Mouse (Mus musculus): Measurements from ENCODE around the gene Zfp324. TPM values are rescaled to one million over a fixed set of nuclear protein-coding genes. Genes with fewer than 3 reads are reported as not detected.

The Zfp324 gene
- polyA plus RNA-seq, 1 experiment from 2014 or later: 8.0 TPM

DNA sequence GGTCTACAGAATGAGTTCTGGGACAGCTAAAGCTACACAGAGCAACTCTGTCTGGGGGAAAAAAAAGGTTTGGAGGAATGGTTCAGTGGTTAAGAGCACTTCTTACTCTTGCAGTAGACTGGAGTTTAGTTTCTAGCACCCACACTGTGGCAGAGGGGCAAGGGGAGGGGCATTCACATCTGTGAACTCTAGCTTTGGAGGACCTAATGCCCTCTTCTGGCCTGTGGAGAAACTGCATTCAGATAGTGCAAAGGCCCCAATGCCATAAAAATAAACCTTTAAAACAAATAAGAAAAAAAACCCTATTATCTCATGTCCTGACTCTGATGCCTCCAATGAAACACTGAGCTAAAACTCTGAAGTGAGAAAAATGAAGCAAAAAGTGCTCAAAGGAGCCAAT lies 22.1 kb upstream of the Zfp324 start:
- TF ChIP-seq CTCF (IDR thresholded peaks at IDR 0.05; ENCODE audit: low read depth): peak; percentile 57
- H3K9ac ChIP-seq (ENCODE audit: low read depth, low read length): no peak overlapping the region
- ATAC-seq (replicated peaks; ENCODE audit: low FRiP score, low read depth): no peak
- no peak overlapping the region for H3K4me2 ChIP-seq (ENCODE audit: low read length)
- H3K27me3 ChIP-seq (ENCODE audit: insufficient read depth, low read length): no peaks in the 10 kb centered on the region
- H3K36me3 ChIP-seq (ENCODE audit: insufficient read depth, low read length): no peaks in the 10 kb centered on the region
- H3K4me1 ChIP-seq (replicated peaks; ENCODE audit: insufficient read depth, low read length): no peaks in the 10 kb centered on the region
- no peak overlapping the region for H3K4me3 ChIP-seq (replicated peaks; ENCODE audit: low read depth, low read length)
- DNase-seq (ENCODE audit: low spot score): peak; percentile 13
- H3K27ac ChIP-seq: no peak overlapping the region
- no peaks in the 10 kb centered on the region for H3K9me3 ChIP-seq (replicated peaks; ENCODE audit: low read length)

DNA sequence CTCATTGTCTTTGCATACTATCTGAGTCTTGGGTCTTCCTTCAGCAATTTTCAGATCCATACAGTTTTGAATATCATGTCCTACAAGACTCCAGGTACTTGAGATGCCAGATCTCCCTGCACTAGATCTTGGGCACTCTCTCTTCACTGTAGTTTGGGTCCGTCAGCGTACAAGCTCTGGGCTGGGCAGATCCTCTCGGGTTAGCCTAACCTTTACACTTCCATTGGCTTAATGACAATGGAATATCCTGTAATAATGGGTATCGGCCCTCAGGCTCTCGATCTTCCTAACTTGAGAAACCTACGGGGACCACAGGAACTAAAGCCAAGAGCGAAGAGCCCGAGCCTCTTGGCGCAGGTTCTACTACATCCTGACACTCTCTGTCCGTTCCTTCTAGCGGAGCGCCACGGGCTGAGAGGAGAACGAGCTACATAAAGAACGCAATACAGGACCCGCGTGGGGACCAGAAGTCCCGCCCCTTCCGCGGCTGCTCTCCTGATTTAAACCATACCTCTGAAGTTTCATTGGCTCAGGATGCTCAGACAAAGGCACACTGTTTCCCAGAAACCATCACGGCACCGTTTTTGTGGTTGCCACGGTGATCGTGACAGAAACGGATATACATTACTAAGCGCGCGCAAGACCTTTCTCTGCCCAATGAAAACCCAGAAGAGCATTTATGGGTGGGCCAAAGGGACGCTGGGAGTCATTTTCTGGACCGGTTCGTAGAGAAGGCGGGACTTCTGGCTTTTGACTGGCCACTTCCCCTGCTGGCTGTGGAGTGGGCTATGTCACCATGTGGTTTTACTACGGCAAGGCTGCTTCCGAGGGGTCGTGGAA lies 16.4 kb upstream of the Zfp324 start:
- ATAC-seq (replicated peaks; ENCODE audit: low FRiP score, low read depth) (peak; percentile 98), DNase-seq (ENCODE audit: low spot score) (peak; percentile 99)
- Histone ChIP-seq H3K27ac (peak overlapping the region; percentile 74), H3K9me3 (replicated peaks; ENCODE audit: low read length) (no peaks in the 10 kb centered on the region), H3K27me3 (ENCODE audit: insufficient read depth, low read length) (no peaks in the 10 kb centered on the region), H3K9ac (ENCODE audit: low read depth, low read length) (peak overlapping the region; percentile 60), H3K4me3 (replicated peaks; ENCODE audit: low read depth, low read length) (peak overlapping the region; percentile 42), H3K36me3 (ENCODE audit: insufficient read depth, low read length) (no peaks in the 10 kb centered on the region), H3K4me1 (replicated peaks; ENCODE audit: insufficient read depth, low read length) (no peaks in the 10 kb centered on the region), H3K4me2 (ENCODE audit: low read length) (peak overlapping the region; percentile 70)
- TF ChIP-seq CTCF (IDR thresholded peaks at IDR 0.05; ENCODE audit: low read depth): no peak
- WGBS: 6% methylated on average over 35 of the region's 35 CpGs

DNA sequence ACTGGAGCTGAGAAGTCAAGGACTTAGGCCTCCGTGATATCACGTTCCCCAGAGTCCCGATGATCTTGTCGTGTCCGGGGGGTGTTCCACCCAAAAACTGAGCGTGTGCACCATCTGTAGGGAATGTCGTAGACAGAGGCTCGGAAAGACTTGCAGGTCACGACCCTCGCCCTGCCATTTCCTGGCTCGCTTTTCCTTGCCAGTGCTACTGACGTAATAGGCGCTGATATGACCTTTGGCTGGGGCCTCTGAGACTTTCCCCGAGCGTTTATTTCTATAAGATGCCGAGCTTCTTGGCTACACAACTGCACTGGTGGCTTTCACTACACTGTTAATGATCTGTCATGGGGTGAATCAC lies 15.8 kb upstream of the Zfp324 start:
- Histone ChIP-seq H3K27ac (peak overlapping the region; percentile 69), H3K36me3 (ENCODE audit: insufficient read depth, low read length) (no peaks in the 10 kb centered on the region), H3K4me2 (ENCODE audit: low read length) (peak overlapping the region; percentile 70), H3K4me1 (replicated peaks; ENCODE audit: insufficient read depth, low read length) (no peaks in the 10 kb centered on the region), H3K27me3 (ENCODE audit: insufficient read depth, low read length) (no peaks in the 10 kb centered on the region), H3K9me3 (replicated peaks; ENCODE audit: low read length) (no peaks in the 10 kb centered on the region), H3K4me3 (replicated peaks; ENCODE audit: low read depth, low read length) (peak overlapping the region; percentile 42), H3K9ac (ENCODE audit: low read depth, low read length) (peak overlapping the region; percentile 60)
- no peak for TF ChIP-seq CTCF (IDR thresholded peaks at IDR 0.05; ENCODE audit: low read depth)
- 4% methylated on average over 16 of the region's 16 CpGs for WGBS
- no peak for DNase-seq (ENCODE audit: low spot score)
- peak; percentile 63 for ATAC-seq (replicated peaks; ENCODE audit: low FRiP score, low read depth)

DNA sequence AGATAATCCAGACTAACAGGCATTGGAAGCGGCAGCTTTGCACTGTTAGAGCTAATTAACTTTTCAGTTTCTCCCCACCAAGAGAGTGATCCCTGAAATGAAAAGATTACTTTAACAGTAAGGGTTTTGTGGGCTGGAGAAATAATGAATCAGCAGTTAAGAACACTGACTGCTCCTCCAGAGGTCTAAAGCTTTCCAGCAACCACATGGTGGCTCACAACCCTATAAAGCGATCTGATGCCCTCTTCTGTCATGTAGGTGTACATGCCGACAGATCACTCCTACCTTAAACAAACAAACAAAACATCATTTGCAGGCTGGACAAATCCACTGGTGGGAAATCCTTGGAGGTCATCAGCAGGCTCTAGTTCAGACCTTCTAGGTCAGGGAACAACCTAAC lies 10.7 kb upstream of the Zfp324 start:
- peak; percentile 14 for DNase-seq (ENCODE audit: low spot score)
- WGBS: 43% methylated on average over 3 of the region's 3 CpGs
- peak; percentile 47 for TF ChIP-seq CTCF (IDR thresholded peaks at IDR 0.05; ENCODE audit: low read depth)
- Histone ChIP-seq H3K4me1 (replicated peaks; ENCODE audit: insufficient read depth, low read length) (no peaks in the 10 kb centered on the region), H3K9me3 (replicated peaks; ENCODE audit: low read length) (no peaks in the 10 kb centered on the region), H3K36me3 (ENCODE audit: insufficient read depth, low read length) (no peaks in the 10 kb centered on the region), H3K9ac (ENCODE audit: low read depth, low read length) (no peak overlapping the region), H3K27me3 (ENCODE audit: insufficient read depth, low read length) (no peaks in the 10 kb centered on the region), H3K4me3 (replicated peaks; ENCODE audit: low read depth, low read length) (no peak overlapping the region), H3K27ac (no peak overlapping the region), H3K4me2 (ENCODE audit: low read length) (no peak overlapping the region)
- no peak; the same call in 1 of the 2 replicates for ATAC-seq (replicated peaks; ENCODE audit: low FRiP score, low read depth)

DNA sequence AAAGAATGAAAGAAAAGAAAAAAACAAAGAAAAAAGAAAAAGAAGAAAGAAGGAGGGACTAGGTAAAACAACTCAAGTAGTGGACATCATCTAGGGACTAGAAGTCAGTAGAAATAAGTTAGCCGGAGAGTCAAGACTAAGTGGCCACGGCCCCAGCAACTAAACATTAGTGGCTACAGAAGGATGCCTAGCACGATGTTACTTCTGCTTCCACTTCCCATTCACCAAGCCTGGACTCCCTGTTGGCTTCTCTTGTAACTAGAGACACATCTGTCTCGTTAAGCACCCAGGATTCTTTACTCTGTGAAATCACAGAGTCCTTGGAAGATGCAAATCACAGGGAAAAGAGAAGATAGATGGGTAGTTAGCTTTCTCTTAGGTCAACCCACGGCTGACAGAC lies 8.1 kb upstream of the Zfp324 start:
- H3K36me3 ChIP-seq (ENCODE audit: insufficient read depth, low read length): no peaks in the 10 kb centered on the region
- peaks cover 4% of the 10 kb centered on the region; the same call in 1 of the 2 replicates for H3K4me1 ChIP-seq (replicated peaks; ENCODE audit: insufficient read depth, low read length)
- no peak overlapping the region for H3K4me2 ChIP-seq (ENCODE audit: low read length)
- no peaks in the 10 kb centered on the region for H3K9me3 ChIP-seq (replicated peaks; ENCODE audit: low read length)
- no peak overlapping the region for H3K4me3 ChIP-seq (replicated peaks; ENCODE audit: low read depth, low read length)
- DNase-seq (ENCODE audit: low spot score) (no peak), ATAC-seq (replicated peaks; ENCODE audit: low FRiP score, low read depth) (no peak)
- H3K9ac ChIP-seq (ENCODE audit: low read depth, low read length): no peak overlapping the region
- TF ChIP-seq CTCF (IDR thresholded peaks at IDR 0.05; ENCODE audit: low read depth): no peak
- no peaks in the 10 kb centered on the region for H3K27me3 ChIP-seq (ENCODE audit: insufficient read depth, low read length)
- H3K27ac ChIP-seq: no peak overlapping the region
- WGBS: 66% methylated on average over 5 of the region's 5 CpGs

DNA sequence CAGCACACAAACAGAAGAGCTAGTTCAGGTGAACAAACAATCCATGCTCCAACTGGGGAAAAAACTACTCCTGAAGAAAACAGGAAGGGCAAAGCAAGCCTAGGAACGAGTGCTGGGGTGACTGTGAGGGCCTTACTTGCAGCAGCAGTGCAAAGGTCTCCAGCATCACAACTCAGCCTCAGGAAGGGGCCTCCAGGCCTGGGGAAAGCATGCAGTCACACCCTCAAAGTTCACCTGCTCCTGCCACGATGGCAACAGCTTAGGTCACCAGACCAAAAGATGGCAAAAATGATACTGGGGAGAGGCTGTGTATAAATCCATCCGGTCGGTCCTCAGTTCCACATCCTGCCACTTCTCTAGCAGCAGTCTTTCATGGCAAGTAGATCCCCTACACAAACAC lies 6.7 kb upstream of the Zfp324 start:
- H3K9me3 ChIP-seq (replicated peaks; ENCODE audit: low read length): no peaks in the 10 kb centered on the region
- H3K4me2 ChIP-seq (ENCODE audit: low read length): no peak overlapping the region
- TF ChIP-seq CTCF (IDR thresholded peaks at IDR 0.05; ENCODE audit: low read depth): no peak
- peaks cover 4% of the 10 kb centered on the region; the same call in 1 of the 2 replicates for H3K4me1 ChIP-seq (replicated peaks; ENCODE audit: insufficient read depth, low read length)
- H3K9ac ChIP-seq (ENCODE audit: low read depth, low read length): no peak overlapping the region
- ATAC-seq (replicated peaks; ENCODE audit: low FRiP score, low read depth) (no peak), DNase-seq (ENCODE audit: low spot score) (no peak)
- no peak overlapping the region for H3K4me3 ChIP-seq (replicated peaks; ENCODE audit: low read depth, low read length)
- no peak overlapping the region for H3K27ac ChIP-seq
- H3K36me3 ChIP-seq (ENCODE audit: insufficient read depth, low read length): no peaks in the 10 kb centered on the region
- H3K27me3 ChIP-seq (ENCODE audit: insufficient read depth, low read length): no peaks in the 10 kb centered on the region
- WGBS: 74% methylated on average over 4 of the region's 4 CpGs

Data from kidney, postnatal 0 days (tissue).